Mouse (Mus musculus) hindbrain, postnatal 0 days (tissue): Measurements from ENCODE around the gene Slc8a2. TPM values are rescaled to one million over a fixed set of nuclear protein-coding genes. Genes with fewer than 3 reads are reported as not detected.

ENCODE experiments used
- ATAC-seq: fragments of 200-750 bp; cut with Nextera tagmentation; 2 replicates; pipeline ENCODE4 v1.8.0; 2017; ENCODE audit warnings: mild to moderate bottlenecking, moderate TSS enrichment, moderate library complexity
- DNase-seq: peaks from one replicate; pipeline ENCODE4 v3.0.0-alpha.2; 2015; ENCODE audit warnings: low spot score
- H3K27ac ChIP-seq: fragments of 300-500 bp; sonication (generic); 2 replicates; pipeline ENCODE4 v1.5.1; 2014; ENCODE audit warnings: mild to moderate bottlenecking
- H3K27me3 ChIP-seq: fragments of 300-500 bp; sonication (generic); 2 replicates; pipeline ENCODE4 v1.6.1; 2014; ENCODE audit warnings: low read length, mixed read lengths; ENCODE audit not compliant: insufficient read depth
- H3K36me3 ChIP-seq: fragments of 300-500 bp; sonication (generic); 2 replicates; pipeline ENCODE4 v1.6.1; 2014; ENCODE audit warnings: low read length, mixed read lengths; ENCODE audit not compliant: insufficient read depth
- H3K4me1 ChIP-seq: fragments of 300-500 bp; sonication (generic); 2 replicates; pipeline ENCODE4 v1.6.1; 2014; ENCODE audit warnings: antibody characterized with exemption, low read length, mixed read lengths; ENCODE audit not compliant: insufficient read depth
- H3K4me2 ChIP-seq: fragments of 300-500 bp; sonication (generic); 2 replicates; pipeline ENCODE4 v1.6.1; 2014; ENCODE audit warnings: low read depth, mild to moderate bottlenecking, low read length, moderate library complexity, mixed read lengths
- H3K4me3 ChIP-seq: fragments of 300-500 bp; sonication (generic); 2 replicates; pipeline ENCODE4 v1.5.1; 2014; ENCODE audit warnings: low read length
- H3K9ac ChIP-seq: fragments of 300-500 bp; sonication (generic); replicated peaks from 2 replicates; pipeline ENCODE4 v1.6.1; 2014; ENCODE audit warnings: mild to moderate bottlenecking, low read length, moderate library complexity, mixed read lengths
- H3K9me3 ChIP-seq: fragments of 300-500 bp; sonication (generic); 2 replicates; pipeline ENCODE4 v1.6.1; 2016; ENCODE audit warnings: low read length, mixed read lengths
- CTCF ChIP-seq: IDR thresholded peaks from 2 replicates; pipeline ENCODE4 v1.5.1; 2016; ENCODE audit warnings: antibody characterized with exemption, control low read depth, low read depth
- WGBS: fragments of 180-500 bp; shearing (Covaris S2); extraction: QIAGEN DNeasy Blood & Tissue Kit; methylation state at CpG from one replicate; pipeline ENCODE4 v1.1.7; 2014; 5-methylcytosine and 5-hydroxymethylcytosine counted together
- polyA plus RNA-seq: library from polyadenylated mRNA; unstranded; fragments of >200 nt; fragmentation: Nextera tagmentation; extraction: Ambion mirVana; gene quantifications from 2 replicates; pipeline ENCODE4 v1.2.1, GENCODE M21; 2015
- total RNA-seq: library from RNA; depleted of rRNA; stranded (reverse); fragments of >200 nt; gene quantifications from 2 replicates; pipeline ENCODE4 v1.2.3, GENCODE M21; 2014

Slc8a2 gene
- total and polyA plus RNA-seq, 2 experiments from 2014 or later: 1.2 to 79.4 TPM

- no peak overlapping the region for H3K4me3 ChIP-seq
- no peak overlapping the region for H3K27ac ChIP-seq
- no peak for TF ChIP-seq CTCF
- ATAC-seq: no peak
- 85% methylated on average over 4 of the region's 4 CpGs for WGBS
- H3K4me2 ChIP-seq: peak overlapping the region; percentile 90
- peaks cover 3% of the 10 kb centered on the region; the same call in 1 of the 2 replicates for H3K36me3 ChIP-seq
- no peak for DNase-seq
- no peaks in the 10 kb centered on the region for H3K9me3 ChIP-seq
- H3K27me3 ChIP-seq: no peaks in the 10 kb centered on the region
- H3K4me1 ChIP-seq: peaks cover 23% of the 10 kb centered on the region
- H3K9ac ChIP-seq: peak overlapping the region; percentile 91; the same call in 1 of the 2 replicates
Observed at GRCm38 (mm10) chr7:16099901-16100300, 29.7 kb upstream of the Slc8a2 start.

- DNase-seq (no peak), ATAC-seq (no peak)
- no peaks in the 10 kb centered on the region for H3K9me3 ChIP-seq
- H3K4me1 ChIP-seq: peaks cover 23% of the 10 kb centered on the region
- H3K27ac ChIP-seq: no peak overlapping the region
- no peaks in the 10 kb centered on the region for H3K27me3 ChIP-seq
- 73% methylated on average over 7 of the region's 7 CpGs for WGBS
- no peak for TF ChIP-seq CTCF
- H3K9ac ChIP-seq: 0 out of 2 replicates have a peak overlapping the region, but pooled peaks have one; percentile 13
- H3K4me3 ChIP-seq: no peak overlapping the region
- H3K4me2 ChIP-seq: no peak overlapping the region
- H3K36me3 ChIP-seq: peaks cover 5% of the 10 kb centered on the region; the same call in 1 of the 2 replicates
Observed at GRCm38 (mm10) chr7:16101081-16101480, 28.5 kb upstream of the Slc8a2 start.

GRCm38 (mm10) chr7:16101726-16102475 is 27.7 kb upstream of the Slc8a2 start:
- 56% methylated on average over 15 of the region's 15 CpGs for WGBS

GRCm38 (mm10) chr7:16102686-16103226 is 26.9 kb upstream of the Slc8a2 start:
- WGBS: 88% methylated on average over 5 of the region's 5 CpGs
- H3K36me3 ChIP-seq: peaks cover 10% of the 10 kb centered on the region; the same call in 1 of the 2 replicates
- no peak overlapping the region for H3K4me3 ChIP-seq

More at GRCm38 (mm10) chr7:16101726-16102475, 27.7 kb upstream of the Slc8a2 start:
- Histone ChIP-seq H3K27me3 (no peaks in the 10 kb centered on the region), H3K4me1 (peaks cover 23% of the 10 kb centered on the region), H3K9ac (no peak overlapping the region), H3K4me2 (no peak overlapping the region), H3K9me3 (no peaks in the 10 kb centered on the region), H3K4me3 (no peak overlapping the region), H3K36me3 (peaks cover 5% of the 10 kb centered on the region; the same call in 1 of the 2 replicates), H3K27ac (no peak overlapping the region)
- no peak for TF ChIP-seq CTCF
- DNase-seq (no peak), ATAC-seq (no peak)

GRCm38 (mm10) chr7:16103760-16104159 is 25.9 kb upstream of the Slc8a2 start:
- 42% methylated on average over 6 of the region's 6 CpGs for WGBS

More at GRCm38 (mm10) chr7:16102686-16103226, 26.9 kb upstream of the Slc8a2 start:
- no peaks in the 10 kb centered on the region for H3K9me3 ChIP-seq
- peaks cover 23% of the 10 kb centered on the region for H3K4me1 ChIP-seq
- H3K27ac ChIP-seq: peak overlapping the region; percentile 73; the same call in 1 of the 2 replicates
- no peak for DNase-seq
- H3K4me2 ChIP-seq: no peak overlapping the region
- ATAC-seq: no peak
- no peak for TF ChIP-seq CTCF
- no peak overlapping the region for H3K9ac ChIP-seq
- H3K27me3 ChIP-seq: no peaks in the 10 kb centered on the region

GRCm38 (mm10) chr7:16104611-16105388 is 24.8 kb upstream of the Slc8a2 start:
- 84% methylated on average over 7 of the region's 7 CpGs for WGBS
- no peak for DNase-seq
- Histone ChIP-seq H3K9ac (0 out of 2 replicates have a peak overlapping the region, but pooled peaks have one; percentile 17), H3K9me3 (no peaks in the 10 kb centered on the region), H3K4me3 (no peak overlapping the region), H3K4me1 (peaks cover 14% of the 10 kb centered on the region), H3K27ac (peak overlapping the region; percentile 73), H3K36me3 (peaks cover 24% of the 10 kb centered on the region), H3K4me2 (no peak overlapping the region), H3K27me3 (no peaks in the 10 kb centered on the region)
- no peak for TF ChIP-seq CTCF
- no peak for ATAC-seq

More at GRCm38 (mm10) chr7:16103760-16104159, 25.9 kb upstream of the Slc8a2 start:
- Histone ChIP-seq H3K27me3 (no peaks in the 10 kb centered on the region), H3K4me3 (no peak overlapping the region), H3K27ac (peak overlapping the region; percentile 73), H3K9ac (no peak overlapping the region), H3K36me3 (peaks cover 15% of the 10 kb centered on the region), H3K4me2 (no peak overlapping the region), H3K4me1 (peaks cover 23% of the 10 kb centered on the region), H3K9me3 (no peaks in the 10 kb centered on the region)
- peak; percentile 33; the same call in 1 of the 2 replicates for TF ChIP-seq CTCF
- peak; percentile 85 for ATAC-seq
- peak; percentile 82 for DNase-seq
